8 mouse cellular contexts compared by ENCODE assay signal in the genomic region with DNA sequence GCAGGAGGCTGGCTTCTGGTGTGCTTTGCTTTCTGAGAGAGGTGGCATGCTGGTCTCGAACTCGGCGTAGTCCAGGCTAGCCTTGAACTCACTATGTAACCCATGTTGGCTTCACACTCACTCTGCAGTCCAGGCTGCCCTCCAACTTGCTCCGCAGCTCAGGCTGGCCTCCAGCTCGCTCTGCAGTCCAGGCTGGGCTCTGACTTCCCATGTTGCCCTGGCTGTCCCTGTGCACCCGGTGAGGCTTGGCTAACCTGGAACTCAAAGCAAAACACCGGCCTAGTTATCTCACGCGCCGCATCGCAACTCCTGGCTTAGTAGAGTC. TPM values are rescaled to one million over a fixed set of nuclear protein-coding genes. Genes with fewer than 3 reads are reported as not detected.
DNase-seq lines count a peak whose midpoint lies in the region; ATAC-seq and TF ChIP-seq lines count a peak whose summit lies in the region.

No protein-coding gene starts in this region.

- H3K4me2 ChIP-seq in forebrain, embryonic 12.5 days, result peak overlapping the region; percentile 99
- peak overlapping the region; percentile 96 for H3K4me2 ChIP-seq in liver, embryonic 13.5 days

- no peak overlapping the region for H3K27ac ChIP-seq in kidney, adult 2 months (ENCODE audit: insufficient read depth, low read depth, low read length)
- no peak overlapping the region for H3K27ac ChIP-seq in forebrain, embryonic 12.5 days
- H3K27ac ChIP-seq in liver, embryonic 13.5 days, result peak overlapping the region; percentile 100

- H3K9me3 ChIP-seq in forebrain, embryonic 12.5 days, result no peaks in the 10 kb centered on the region
- H3K9me3 ChIP-seq in liver, embryonic 13.5 days (replicated peaks), result no peaks in the 10 kb centered on the region

- 12% methylated on average over 11 of the region's 11 CpGs for WGBS in kidney, adult 2 months
- 21% methylated on average over 11 of the region's 11 CpGs for WGBS in forebrain, embryonic 12.5 days
- 9% methylated on average over 11 of the region's 11 CpGs for WGBS in liver, embryonic 13.5 days (ENCODE audit: insufficient replicate concordance)

- ATAC-seq in forebrain, embryonic 12.5 days (ENCODE audit: low FRiP score), result 0 out of 2 replicates have a peak, but pooled peaks have one; percentile 4
- no peak for ATAC-seq in liver, embryonic 13.5 days (ENCODE audit: low read depth)

- DNase-seq in kidney, adult 2 months, result peak; percentile 7
- no peak for DNase-seq in kidney, postnatal 14 days
- peak; percentile 23 for DNase-seq in ZHBTc4 (ENCODE audit: low read depth, low spot score)
- peak; percentile 45 for DNase-seq in liver, embryonic 13.5 days
- no peak for DNase-seq in frontal cortex, postnatal 36 days (ENCODE audit: low spot score in 2 of 2)
- no peak for DNase-seq in layer of hippocampus, adult 8-10 months (ENCODE audit: low spot score in 2 of 2)
- DNase-seq in layer of hippocampus, postnatal 25 days (ENCODE audit: extremely low spot score in 1 of 2, low spot score in 1 of 2), result no peak

- TF ChIP-seq POLR2A in kidney, adult 2 months (IDR thresholded peaks at IDR 0.05; ENCODE audit: low read depth, low read length), result no peak

- H3K36me3 ChIP-seq in kidney, adult 2 months (ENCODE audit: control insufficient read depth, insufficient read depth, low read length), result no peaks in the 10 kb centered on the region
- peaks cover 26% of the 10 kb centered on the region for H3K36me3 ChIP-seq in forebrain, embryonic 12.5 days (replicated peaks)
- H3K36me3 ChIP-seq in liver, embryonic 13.5 days, result peaks cover 39% of the 10 kb centered on the region

- H3K27me3 ChIP-seq in kidney, adult 2 months (replicated peaks; ENCODE audit: control insufficient read depth, insufficient read depth, low read length), result no peaks in the 10 kb centered on the region
- H3K27me3 ChIP-seq in forebrain, embryonic 12.5 days, result no peaks in the 10 kb centered on the region
- no peaks in the 10 kb centered on the region for H3K27me3 ChIP-seq in liver, embryonic 13.5 days

- H3K9ac ChIP-seq in forebrain, embryonic 12.5 days, result peak overlapping the region; percentile 90
- peak overlapping the region; percentile 100 for H3K9ac ChIP-seq in liver, embryonic 13.5 days

- H3K4me1 ChIP-seq in kidney, adult 2 months (ENCODE audit: control insufficient read depth, insufficient read depth, low read length), result peaks cover 7% of the 10 kb centered on the region
- peaks cover 44% of the 10 kb centered on the region for H3K4me1 ChIP-seq in forebrain, embryonic 12.5 days
- H3K4me1 ChIP-seq in liver, embryonic 13.5 days (replicated peaks), result peaks cover 82% of the 10 kb centered on the region

- TF ChIP-seq CTCF in kidney, adult 2 months (conservative IDR thresholded peaks at IDR 0.05; ENCODE audit: insufficient read depth, insufficient read length, low read depth, low read length), result no peak

- H3K4me3 ChIP-seq in kidney, adult 2 months (ENCODE audit: insufficient read depth, low read depth, low read length), result peak overlapping the region; percentile 89
- H3K4me3 ChIP-seq in forebrain, embryonic 12.5 days (replicated peaks), result peak overlapping the region; percentile 90
- peak overlapping the region; percentile 99 for H3K4me3 ChIP-seq in liver, embryonic 13.5 days (replicated peaks)

RNA-seq across cellular contexts. Expression of a gene that starts 0.6 kb away (rescaled TPM):
- 58.2 and 88.0 TPM in 2 replicates for polyA plus RNA-seq in kidney, adult 2 months (2012; rRNA removed)
- 43.3 and 44.0 TPM in 2 replicates for polyA plus RNA-seq in forebrain, embryonic 12.5 days (2016; fragmentation: Nextera tagmentation; extraction: Ambion mirVana)
- 56.8 and 58.9 TPM in 2 replicates for polyA plus RNA-seq in liver, embryonic 13.5 days (2015; fragmentation: Nextera tagmentation; extraction: Ambion mirVana)
- 10 to 100 TPM; 53.9 to 68.2 (median 59.3) TPM for total RNA-seq in layer of hippocampus, adult 8-10 months (2022)
- 10 to 100 TPM; 61.5 to 65.7 TPM for total RNA-seq in layer of hippocampus, postnatal 25 days (2021)

RNA-seq across cellular contexts. Expression of a gene that starts 0.7 kb away (rescaled TPM):
- polyA plus RNA-seq in kidney, adult 2 months (2012; rRNA removed), result 79.0 and 98.1 TPM in 2 replicates
- polyA plus RNA-seq in forebrain, embryonic 12.5 days (2016; fragmentation: Nextera tagmentation; extraction: Ambion mirVana), result 274 and 289 TPM in 2 replicates
- polyA plus RNA-seq in liver, embryonic 13.5 days (2015; fragmentation: Nextera tagmentation; extraction: Ambion mirVana), result 192 and 208 TPM in 2 replicates
- total RNA-seq in layer of hippocampus, adult 8-10 months (2022), result 10 to 100 TPM; 42.1 to 61.3 (median 57.5) TPM
- total RNA-seq in layer of hippocampus, postnatal 25 days (2021), result 10 to 100 TPM; 41.5 to 43.8 TPM

RNA-seq across cellular contexts. Expression of a gene that starts 11.9 kb away (rescaled TPM):
- 0.03 and 0.09 TPM in 2 replicates for polyA plus RNA-seq in kidney, adult 2 months (2012; rRNA removed)
- 1.5 and 1.7 TPM in 2 replicates for polyA plus RNA-seq in forebrain, embryonic 12.5 days (2016; fragmentation: Nextera tagmentation; extraction: Ambion mirVana)
- polyA plus RNA-seq in liver, embryonic 13.5 days (2015; fragmentation: Nextera tagmentation; extraction: Ambion mirVana), result not detected in 2 replicates
- 10 to 100 TPM; 33.4 to 44.0 (median 40.3) TPM for total RNA-seq in layer of hippocampus, adult 8-10 months (2022)
- total RNA-seq in layer of hippocampus, postnatal 25 days (2021), result 10 to 100 TPM; 38.3 to 39.9 TPM

RNA-seq across cellular contexts. Expression of a gene that starts 15.9 kb away (rescaled TPM):
- 0.33 and 0.52 TPM in 2 replicates for polyA plus RNA-seq in kidney, adult 2 months (2012; rRNA removed)
- 0.06 and 0.08 TPM in 2 replicates for polyA plus RNA-seq in forebrain, embryonic 12.5 days (2016; fragmentation: Nextera tagmentation; extraction: Ambion mirVana)
- polyA plus RNA-seq in liver, embryonic 13.5 days (2015; fragmentation: Nextera tagmentation; extraction: Ambion mirVana), result 0.05 TPM in 1 of 2 replicates, not detected in the other
- total RNA-seq in layer of hippocampus, adult 8-10 months (2022), result under 1 TPM; 0.35 to 0.66 (median 0.46) TPM
- total RNA-seq in layer of hippocampus, postnatal 25 days (2021), result under 1 TPM; 0.40 to 0.62 TPM

RNA-seq across cellular contexts. Expression of a gene that starts 29.3 kb away (rescaled TPM):
- 1,045 and 1,074 TPM in 2 replicates for polyA plus RNA-seq in kidney, adult 2 months (2012; rRNA removed)
- polyA plus RNA-seq in forebrain, embryonic 12.5 days (2016; fragmentation: Nextera tagmentation; extraction: Ambion mirVana), result 1,463 and 1,490 TPM in 2 replicates
- polyA plus RNA-seq in liver, embryonic 13.5 days (2015; fragmentation: Nextera tagmentation; extraction: Ambion mirVana), result 1,324 and 1,529 TPM in 2 replicates
- 100 to 1,000 TPM; 475 to 520 (median 506) TPM for total RNA-seq in layer of hippocampus, adult 8-10 months (2022)
- total RNA-seq in layer of hippocampus, postnatal 25 days (2021), result 100 to 1,000 TPM; 491 to 550 TPM

Comparison
In these comparisons a context has a peak if more than half of its experiments do, and no peak if none do; other contexts are left out.
1. DNase-seq: peak in kidney, adult 2 months (single experiment), ZHBTc4 (single experiment) and liver, embryonic 13.5 days (single experiment); none in kidney, postnatal 14 days (single experiment), frontal cortex, postnatal 36 days (0 of 2), layer of hippocampus, adult 8-10 months (0 of 2) and layer of hippocampus, postnatal 25 days (0 of 2).
2. Peak in every context shown above with its lines, with median percentiles within 50 percentile points of each other: H3K4me3 ChIP-seq.